Mouse (Mus musculus): ENCODE measurements at regions not wholly inside any gene's neighbourhood (a gene's known extent, or its start where the extent isn't known, plus 50 kb on each side); places are given as distances from the start of the nearest gene placed in this dataset.
A peak's percentile ranks its signal among the peaks of the same experiment; 100 is the strongest.

DNA sequence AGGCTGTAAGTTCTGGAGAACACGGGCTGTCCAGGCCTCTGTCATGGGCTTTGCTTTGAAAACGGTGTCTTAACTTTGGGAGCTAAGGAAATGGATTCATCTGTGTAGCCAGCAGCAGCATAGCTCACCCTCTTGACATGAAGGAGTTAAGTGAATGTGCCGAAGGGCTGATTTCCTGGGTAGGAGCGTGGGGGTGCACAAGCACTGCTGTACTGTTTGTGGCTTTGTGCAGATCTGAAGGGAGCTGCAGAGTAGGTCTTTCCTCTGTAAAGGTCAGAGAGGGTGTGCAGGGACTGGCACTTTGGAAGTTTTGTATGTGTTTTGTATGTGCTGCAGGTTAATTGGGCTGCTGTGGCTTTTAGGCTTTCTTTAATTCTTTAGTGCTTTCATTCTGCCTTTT, 102.6 kb upstream of the Rxylt1 start:
- intact Hi-C loops (cut with DNase I), result no loop called here
- DNase-seq, result no peak

DNA sequence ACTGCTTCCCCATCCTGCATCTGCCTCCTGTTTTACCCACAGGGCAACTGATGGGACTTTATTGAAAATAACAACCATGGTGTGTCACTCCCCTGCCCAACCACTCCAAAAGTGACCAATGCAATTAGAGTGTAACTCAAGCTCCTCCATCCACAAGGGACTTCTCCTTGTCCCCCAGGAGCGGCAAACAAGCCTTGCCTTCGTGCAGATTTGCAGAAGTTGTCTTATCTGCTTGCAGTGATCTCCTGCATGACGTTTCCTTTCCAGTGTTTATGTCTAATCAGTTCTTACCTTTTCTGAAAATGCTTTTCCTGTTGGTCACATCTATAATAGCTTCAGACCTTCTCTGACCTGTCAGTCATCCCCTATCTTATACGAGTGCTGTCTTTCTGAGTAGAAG, 100.5 kb upstream of the Rxylt1 start:
- intact Hi-C loops (cut with DNase I), result no loop called here
- DNase-seq, result no peak

GRCm38 (mm10) chr10:122194139-122194538, 97.0 kb upstream of the Rxylt1 start:
- intact Hi-C loops (cut with DNase I), result no loop called here
- DNase-seq, result no peak

DNA sequence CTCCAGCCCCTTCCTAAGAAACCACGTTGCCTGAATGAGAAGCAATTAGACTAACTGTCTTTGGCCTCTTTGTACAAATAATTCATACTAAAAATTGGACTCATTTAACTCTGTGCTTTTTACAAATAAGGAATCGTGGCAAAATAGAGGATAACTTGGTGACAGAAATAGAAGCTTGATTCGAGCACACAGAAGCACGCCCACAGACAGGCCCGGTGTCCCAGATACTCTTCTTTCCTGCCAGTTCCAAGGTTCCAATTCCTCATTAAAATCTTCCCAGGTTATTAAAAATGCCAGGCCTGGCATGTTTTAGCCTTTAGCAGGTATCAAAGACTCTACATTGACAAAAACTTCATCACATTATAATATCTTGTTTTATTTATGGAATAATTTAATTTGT, 96.2 kb upstream of the Rxylt1 start:
- DNase-seq, result no peak
- intact Hi-C loops (cut with DNase I), result no loop called here

DNA sequence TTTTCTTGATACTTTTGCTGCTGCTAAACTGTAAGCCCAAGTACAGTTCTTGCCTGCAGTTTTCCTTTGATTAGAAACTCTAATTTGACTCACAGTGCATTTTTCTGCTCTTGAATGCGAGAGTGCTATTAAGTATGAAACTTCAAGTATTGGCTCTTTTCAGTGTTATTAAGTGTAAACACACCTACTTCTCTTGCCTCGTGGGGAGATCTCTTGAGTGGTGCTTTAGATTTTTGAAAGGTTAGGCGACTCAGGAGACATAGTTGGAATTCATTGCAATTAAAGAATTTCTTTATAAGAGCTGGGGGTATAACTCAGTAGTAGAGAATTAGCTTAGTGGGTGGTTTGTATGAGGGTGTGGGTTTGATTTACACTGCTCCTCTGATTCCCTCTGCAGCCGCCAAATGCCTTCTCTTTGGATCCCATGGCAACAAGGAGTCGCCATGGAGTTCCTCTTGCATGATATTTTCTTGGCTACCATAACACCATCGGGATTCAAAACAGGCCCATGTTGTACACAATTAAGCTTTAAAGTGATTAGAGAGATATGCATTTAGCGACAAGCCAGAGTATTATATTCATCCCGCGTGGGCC, 88.1 kb upstream of the Rxylt1 start:
- DNase-seq, result no peak
- intact Hi-C loops (cut with DNase I), result no loop called here

GRCm38 (mm10) chr10:122183025-122183424, 85.9 kb upstream of the Rxylt1 start:
- DNase-seq, result peak; percentile 29 to 43
- intact Hi-C loops (cut with DNase I), result loop anchor here (1.0 to 5.0 kb wide), 2 partner anchors 264 to 346 kb away; partner anchors contain the start of gene Avpr1a

GRCm38 (mm10) chr10:122149038-122149437, 51.9 kb upstream of the Rxylt1 start:
- DNase-seq, result no peak
- intact Hi-C loops (cut with DNase I), result no loop called here

DNA sequence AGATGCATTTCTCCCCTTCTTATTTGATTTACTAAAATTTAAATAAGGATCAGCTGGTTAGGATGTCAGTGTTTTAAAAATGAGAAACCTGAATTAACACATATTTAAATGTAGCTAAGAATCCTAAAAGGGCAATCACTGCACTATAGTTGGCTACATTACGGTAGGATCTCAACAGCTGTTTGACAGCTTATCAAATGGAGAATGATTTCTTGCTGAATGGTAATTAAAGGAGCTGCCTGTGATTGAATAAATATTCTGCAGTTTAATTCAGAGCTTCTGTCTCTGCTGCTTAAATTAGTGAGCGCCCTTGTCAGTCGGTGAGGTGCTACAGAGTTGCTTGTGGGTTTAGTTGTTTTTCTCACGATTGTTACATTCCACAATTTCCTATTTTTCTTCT, 51.4 kb upstream of the Rxylt1 start:
- no peak for DNase-seq
- intact Hi-C loops (cut with DNase I), result no loop called here

Measured in heart, postnatal 10 days (tissue).